8 mouse cellular contexts compared by ENCODE assay signal in genomic region chr11:62456021-62456482, GRCm38 (mm10). TPM values are rescaled to one million over a fixed set of nuclear protein-coding genes. Genes with fewer than 3 reads are reported as not detected.
DNase-seq lines count a peak whose midpoint lies in the region; ATAC-seq and TF ChIP-seq lines count a peak whose summit lies in the region.

No protein-coding gene starts in this region.

- H3K9ac ChIP-seq in forebrain, embryonic 12.5 days, result peak overlapping the region; percentile 98
- peak overlapping the region; percentile 99 for H3K9ac ChIP-seq in liver, embryonic 12.5 days

- no peak for ATAC-seq in forebrain, embryonic 12.5 days (ENCODE audit: low FRiP score)
- no peak for ATAC-seq in liver, embryonic 12.5 days

- TF ChIP-seq CTCF in C2C12 (IDR thresholded peaks at IDR 0.05; ENCODE audit: control insufficient read depth, insufficient read depth, insufficient read length), result no peak

- H3K36me3 ChIP-seq in C2C12 (ENCODE audit: control insufficient read depth, insufficient read depth), result peaks cover 20% of the 10 kb centered on the region
- no peaks in the 10 kb centered on the region; the same call in 1 of the 2 replicates for H3K36me3 ChIP-seq in forebrain, embryonic 12.5 days (replicated peaks)
- peaks cover 11% of the 10 kb centered on the region for H3K36me3 ChIP-seq in liver, embryonic 12.5 days

- peaks cover 95% of the 10 kb centered on the region for H3K79me2 ChIP-seq in C2C12 (ENCODE audit: control insufficient read depth, insufficient read depth)

- H3K9me3 ChIP-seq in forebrain, embryonic 12.5 days, result no peaks in the 10 kb centered on the region
- H3K9me3 ChIP-seq in liver, embryonic 12.5 days (replicated peaks), result no peaks in the 10 kb centered on the region

- H3ac ChIP-seq in C2C12 (ENCODE audit: control insufficient read depth, insufficient read length, low read depth), result peak overlapping the region; percentile 29

- H3K4me2 ChIP-seq in forebrain, embryonic 12.5 days, result peak overlapping the region; percentile 81
- H3K4me2 ChIP-seq in liver, embryonic 12.5 days, result peak overlapping the region; percentile 97

- H3K27me3 ChIP-seq in C2C12 (ENCODE audit: control insufficient read depth, insufficient read depth, insufficient read length), result no peaks in the 10 kb centered on the region
- H3K27me3 ChIP-seq in forebrain, embryonic 12.5 days, result no peaks in the 10 kb centered on the region
- H3K27me3 ChIP-seq in liver, embryonic 12.5 days (replicated peaks), result no peaks in the 10 kb centered on the region

- H3K4me3 ChIP-seq in C2C12 (ENCODE audit: insufficient read depth, poor library complexity, severe bottlenecking), result peak overlapping the region; percentile 98
- H3K4me3 ChIP-seq in forebrain, embryonic 12.5 days (replicated peaks), result peak overlapping the region; percentile 92
- peak overlapping the region; percentile 95 for H3K4me3 ChIP-seq in liver, embryonic 12.5 days

- WGBS in forebrain, embryonic 12.5 days, result 3% methylated on average over 3 of the region's 3 CpGs
- 5% methylated on average over 3 of the region's 3 CpGs for WGBS in liver, embryonic 12.5 days (ENCODE audit: insufficient replicate concordance)

- peaks cover 18% of the 10 kb centered on the region for H3K4me1 ChIP-seq in forebrain, embryonic 12.5 days
- H3K4me1 ChIP-seq in liver, embryonic 12.5 days, result peaks cover 41% of the 10 kb centered on the region

- DNase-seq in embryo, embryonic 10.5 days (ENCODE audit: low spot score), result peak; percentile 45
- no peak for DNase-seq in embryo, embryonic 10 days (ENCODE audit: low spot score)
- no peak for DNase-seq in ovary, postnatal 36 days (ENCODE audit: low spot score)
- DNase-seq in thymus, postnatal 14 days, result no peak
- no peak for DNase-seq in cerebellum, adult 11-12 months

- peak overlapping the region; percentile 99; the same call in 1 of the 2 replicates for H3K27ac ChIP-seq in forebrain, embryonic 12.5 days
- H3K27ac ChIP-seq in liver, embryonic 12.5 days, result peak overlapping the region; percentile 98

- H3K79me3 ChIP-seq in C2C12 (ENCODE audit: low read depth), result peaks cover 76% of the 10 kb centered on the region

TF ChIP-seq in C2C12, 6 proteins besides CTCF, POLR2A, EP300 and RAD21:
- TF ChIP-seq CEBPB (IDR thresholded peaks at IDR 0.05; ENCODE audit: low read depth) (no peak), USF1 (IDR thresholded peaks at IDR 0.05; ENCODE audit: low read depth) (no peak), MYOG (IDR thresholded peaks at IDR 0.05; ENCODE audit: control insufficient read depth, extremely low read depth, insufficient read length) (no peak), MAX (IDR thresholded peaks at IDR 0.05) (no peak), FOSL1 (IDR thresholded peaks at IDR 0.05; ENCODE audit: insufficient read depth, low read length, poor library complexity, severe bottlenecking) (no peak), MYOD1 (IDR thresholded peaks at IDR 0.05; ENCODE audit: control insufficient read depth, insufficient read length, low read depth) (no peak)

RNA-seq across cellular contexts. Expression of gene Pigl, which starts 2.2 kb away (rescaled TPM):
- 4.5 TPM for polyA plus RNA-seq in C2C12 (2012; fragmentation: generic; extraction: Trizol)
- polyA plus RNA-seq in forebrain, embryonic 12.5 days (2016; fragmentation: Nextera tagmentation; extraction: Ambion mirVana), result 10.2 and 10.8 TPM in 2 replicates
- 7.9 TPM in 2 replicates for polyA plus RNA-seq in liver, embryonic 12.5 days (2016; fragmentation: Nextera tagmentation; extraction: Ambion mirVana)

RNA-seq across cellular contexts. Expression of gene Ncor1, which starts 2.3 kb away (rescaled TPM):
- polyA plus RNA-seq in C2C12 (2012; fragmentation: generic; extraction: Trizol), result 33.6 TPM
- 202 and 222 TPM in 2 replicates for polyA plus RNA-seq in forebrain, embryonic 12.5 days (2016; fragmentation: Nextera tagmentation; extraction: Ambion mirVana)
- 108 and 112 TPM in 2 replicates for polyA plus RNA-seq in liver, embryonic 12.5 days (2016; fragmentation: Nextera tagmentation; extraction: Ambion mirVana)
